Mouse (Mus musculus) small intestine, adult 2 months (tissue): Measurements from ENCODE around the gene Notch1.

ENCODE experiments used
- CTCF ChIP-seq: fragments of 200-500 bp; IDR thresholded peaks from 2 replicates; pipeline ENCODE4 v1.5.1; 2012; ENCODE audit warnings: low read depth, mild to moderate bottlenecking, control low read depth, inconsistent platforms, low read length, moderate library complexity, mixed read lengths; ENCODE audit not compliant: insufficient replicate concordance, insufficient read length; ENCODE audit errors: extremely low read depth
- POLR2A ChIP-seq: fragments of 200-500 bp; IDR thresholded peaks from 2 replicates; pipeline ENCODE4 v1.6.1; 2012; ENCODE audit warnings: low read depth, mild to moderate bottlenecking, control low read depth, inconsistent platforms, low read length, moderate library complexity

GRCm38 (mm10) chr2:26544265-26544664, 27.8 kb upstream of the Notch1 start:
- TF ChIP-seq CTCF (no peak), POLR2A (no peak)
